Mouse (Mus musculus) heart, adult 11 months (tissue): ENCODE measurements around the gene Gata5.

ENCODE experiments used
- DNase-seq: peaks from one replicate; pipeline ENCODE4 v3.0.0; 2022

Gata5 gene

DNA sequence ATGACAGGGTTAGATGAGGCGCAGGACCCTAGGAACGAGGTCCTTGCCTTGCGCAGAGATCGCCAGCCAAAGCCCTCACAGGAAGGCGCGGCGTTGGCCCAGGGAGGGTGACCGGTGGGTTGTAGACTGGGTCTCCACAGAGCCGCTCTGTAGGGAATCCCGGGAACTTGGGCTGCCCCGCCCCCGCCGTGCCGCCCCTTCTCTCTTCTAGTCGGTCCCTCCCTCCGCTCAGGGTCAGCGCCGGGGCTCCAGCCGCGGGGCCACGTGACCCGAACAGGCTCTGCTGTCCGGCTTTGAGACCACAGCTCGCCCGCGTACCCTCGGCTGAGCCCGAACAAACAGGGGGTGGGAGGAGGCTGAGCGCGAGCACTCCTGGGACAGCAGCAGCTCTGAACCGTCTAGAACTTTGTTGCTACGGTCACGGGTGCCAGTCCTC, at the start of gene Gata5:
Gene Gata5, minus strand, starts transcription at position 149 of the 436 bp plus-strand sequence.
- peak; percentile 93 for DNase-seq

DNA sequence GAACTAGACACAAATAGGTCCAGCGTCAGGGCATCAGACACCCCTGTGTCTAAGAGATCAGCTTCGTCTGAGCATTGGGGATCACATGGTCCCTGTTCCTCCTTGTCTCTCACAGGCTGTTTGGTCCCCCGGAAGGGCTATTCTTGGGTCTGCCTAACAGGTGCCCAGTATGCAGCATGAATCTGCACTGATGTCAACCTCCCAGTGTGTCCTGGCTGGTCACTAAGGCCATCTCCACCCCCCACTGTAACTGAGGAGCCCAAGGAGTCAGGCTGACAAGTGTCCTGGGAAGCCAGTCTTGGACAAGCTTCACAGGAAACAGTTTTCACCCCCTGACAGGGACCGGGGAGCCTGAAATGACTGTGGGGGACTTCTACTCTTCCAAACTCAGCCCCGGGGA, 42.2 kb upstream of the Gata5 start:
- DNase-seq, result no peak

DNA sequence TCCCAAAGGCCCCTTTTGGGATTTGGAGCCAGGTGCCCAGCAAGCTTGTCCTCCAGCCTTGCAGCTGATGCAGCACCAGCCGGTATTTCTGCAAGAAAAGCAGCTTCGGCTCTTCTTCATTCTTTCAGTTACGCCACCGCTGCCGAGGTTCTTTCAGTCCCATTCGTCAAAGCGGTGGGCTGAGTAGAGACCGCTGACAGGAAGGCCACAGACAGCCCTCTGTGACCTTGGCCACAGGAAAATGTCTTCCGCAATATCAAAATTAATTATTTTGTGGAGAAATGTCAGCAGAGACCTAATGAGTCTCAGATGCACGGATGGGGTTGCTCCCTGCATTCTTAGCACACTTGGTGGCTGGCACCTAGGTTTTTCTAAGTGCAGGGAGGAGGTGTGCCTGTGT, 38.8 kb upstream of the Gata5 start:
- DNase-seq, result no peak

DNA sequence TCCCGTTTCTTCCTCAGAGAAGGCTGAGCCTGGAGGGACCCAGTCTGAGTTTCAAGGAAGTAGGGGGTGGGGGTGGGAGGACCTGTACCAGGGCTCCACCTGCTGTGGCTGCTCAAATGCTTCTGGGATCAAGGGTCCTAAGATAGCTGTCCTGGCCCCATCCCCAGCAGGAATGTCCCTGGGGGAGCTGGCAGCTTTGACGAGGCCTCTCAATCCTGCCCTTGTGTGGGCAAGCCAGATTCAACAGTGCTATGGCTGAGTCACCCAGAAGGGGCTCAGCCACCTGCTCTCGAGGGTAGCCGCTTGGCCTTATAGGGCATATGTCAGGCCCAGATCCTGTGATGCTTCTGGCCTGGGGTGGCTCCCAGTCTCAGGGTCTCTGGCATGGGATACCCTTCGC, 33.9 kb upstream of the Gata5 start:
- DNase-seq, result no peak

DNA sequence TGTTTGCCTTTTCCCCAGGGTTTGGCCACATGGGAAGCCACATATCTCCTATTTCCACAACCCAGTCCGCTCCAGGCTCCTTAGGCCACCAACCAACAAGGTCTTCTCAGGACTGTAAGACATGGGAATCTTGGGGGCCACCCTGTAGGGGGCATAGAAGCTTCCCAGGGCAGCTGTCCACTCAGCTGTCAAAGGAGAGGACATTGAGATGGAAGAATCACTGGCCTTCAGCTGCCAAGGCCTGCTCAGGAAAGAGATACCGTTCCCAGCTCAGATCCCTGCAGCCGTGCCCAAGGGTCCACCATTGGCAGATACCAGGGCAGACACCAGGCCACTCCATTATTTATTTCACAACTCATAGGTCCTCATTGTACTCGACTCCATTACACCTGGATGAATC, 32.9 kb upstream of the Gata5 start:
- no peak for DNase-seq

DNA sequence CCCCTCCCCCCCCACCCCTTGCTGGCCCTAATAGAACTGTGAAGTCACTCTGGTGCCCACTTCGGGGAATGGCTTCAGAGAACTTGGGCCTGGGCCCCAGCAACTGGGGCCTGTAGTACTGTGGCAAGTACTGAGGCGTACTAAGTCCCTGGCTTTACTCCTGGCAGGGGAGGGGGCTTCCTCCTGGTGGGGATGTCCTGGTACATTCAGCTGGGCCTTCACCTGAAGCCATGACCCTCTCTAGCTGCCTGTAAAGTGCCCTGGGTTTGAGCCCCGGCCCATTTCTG, 28.9 kb upstream of the Gata5 start:
- peak; percentile 91 for DNase-seq

DNA sequence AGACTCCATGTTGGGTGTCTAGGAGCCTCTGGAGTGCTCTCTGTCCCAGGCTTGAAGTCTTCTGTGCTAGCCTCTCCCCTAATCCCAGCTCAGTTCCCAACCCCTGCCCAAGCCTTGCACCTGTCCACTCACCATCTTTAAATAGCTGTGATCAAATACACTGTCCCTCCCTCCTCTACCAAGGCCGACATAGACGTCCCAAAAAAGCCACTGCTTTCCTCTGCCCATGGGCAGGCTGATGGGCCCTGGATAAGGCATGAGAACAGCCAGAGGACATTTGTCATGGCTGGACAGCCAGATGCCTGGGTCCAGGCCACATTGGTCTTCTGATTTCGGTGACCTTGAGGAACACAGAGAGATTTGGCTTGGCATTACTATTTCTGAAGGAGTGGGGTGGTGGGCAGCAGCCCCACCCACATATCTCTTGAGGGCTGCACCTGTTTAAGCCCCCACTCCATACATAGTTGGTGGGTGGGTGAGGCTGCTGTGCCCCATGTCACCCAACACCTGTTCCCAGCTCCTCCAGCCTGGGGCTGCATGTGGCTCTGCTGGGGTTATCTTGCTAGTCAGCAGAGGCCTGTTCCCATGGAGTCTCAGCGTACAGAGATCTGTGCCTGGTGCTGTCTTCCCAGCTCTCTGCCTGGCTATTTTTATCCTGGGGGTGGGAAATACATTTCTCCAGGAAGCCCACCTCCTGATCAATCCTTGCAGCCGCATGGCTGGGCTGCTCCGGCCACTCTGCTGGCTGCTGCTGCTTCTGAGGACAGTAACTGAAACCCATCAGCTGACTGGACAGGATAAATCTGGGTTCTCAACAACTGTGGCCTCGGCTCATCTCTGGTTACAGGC, 28.3 kb upstream of the Gata5 start:
- DNase-seq, result peak; percentile 95

DNA sequence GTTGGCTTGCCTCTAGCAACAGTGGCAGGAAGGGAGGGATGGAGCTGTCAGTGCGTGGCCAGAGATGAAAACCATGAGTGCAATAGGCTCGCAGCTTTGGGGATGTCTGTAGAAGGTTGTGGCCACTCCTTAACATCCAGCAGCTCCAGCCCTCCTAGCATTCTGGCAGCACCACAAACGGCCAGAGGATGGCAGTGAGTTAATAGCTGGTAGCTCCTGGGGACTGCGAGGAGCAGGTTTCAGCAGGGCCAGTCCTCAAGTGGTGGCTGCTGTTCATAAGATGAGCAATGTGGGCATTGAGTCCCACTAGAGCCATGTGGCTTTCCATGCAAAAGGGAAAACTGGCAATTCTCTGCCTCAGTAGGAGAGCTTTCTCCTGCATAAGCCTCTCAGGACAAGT, 24.6 kb upstream of the Gata5 start:
- DNase-seq, result peak; percentile 94

DNA sequence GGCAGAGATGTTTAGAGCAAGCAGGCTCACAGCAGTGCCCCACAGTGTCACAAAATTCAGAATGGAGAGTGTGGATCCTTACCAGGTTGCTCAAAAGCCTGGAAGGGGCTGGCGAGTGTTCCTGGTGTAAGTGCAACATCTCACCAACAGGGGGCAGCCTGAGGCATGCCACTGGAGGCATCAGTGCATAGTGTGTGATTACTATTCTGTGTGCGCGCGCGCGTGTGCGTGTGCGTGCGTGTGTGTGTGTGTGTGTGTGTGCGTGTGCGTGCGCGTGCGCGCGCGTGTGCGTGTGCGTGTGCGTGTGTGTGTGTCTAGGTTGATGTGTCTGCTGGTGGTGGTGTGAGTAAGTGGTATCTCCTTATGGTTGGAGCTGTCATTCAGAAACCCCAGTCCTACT, 18.8 kb upstream of the Gata5 start:
- DNase-seq, result no peak

DNA sequence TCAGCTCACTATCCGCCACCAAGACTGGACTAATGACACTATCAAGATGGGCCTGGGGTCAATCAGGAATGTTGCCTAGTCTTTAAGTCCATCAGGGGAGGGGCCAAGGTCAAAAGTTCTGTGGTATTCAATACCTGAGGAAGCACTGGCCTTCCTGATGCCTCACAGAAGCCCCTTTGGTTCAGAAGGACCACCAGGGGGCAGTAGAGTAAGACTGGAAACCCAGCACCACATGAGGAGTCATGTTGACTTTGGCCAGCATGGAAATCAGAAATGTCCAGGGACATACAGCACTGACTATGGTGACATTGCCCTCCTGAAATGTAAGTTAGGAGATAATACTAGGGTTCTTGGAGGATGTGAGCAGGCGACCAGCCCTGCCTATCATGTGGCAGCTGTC, 16.2 kb upstream of the Gata5 start:
- no peak for DNase-seq

DNA sequence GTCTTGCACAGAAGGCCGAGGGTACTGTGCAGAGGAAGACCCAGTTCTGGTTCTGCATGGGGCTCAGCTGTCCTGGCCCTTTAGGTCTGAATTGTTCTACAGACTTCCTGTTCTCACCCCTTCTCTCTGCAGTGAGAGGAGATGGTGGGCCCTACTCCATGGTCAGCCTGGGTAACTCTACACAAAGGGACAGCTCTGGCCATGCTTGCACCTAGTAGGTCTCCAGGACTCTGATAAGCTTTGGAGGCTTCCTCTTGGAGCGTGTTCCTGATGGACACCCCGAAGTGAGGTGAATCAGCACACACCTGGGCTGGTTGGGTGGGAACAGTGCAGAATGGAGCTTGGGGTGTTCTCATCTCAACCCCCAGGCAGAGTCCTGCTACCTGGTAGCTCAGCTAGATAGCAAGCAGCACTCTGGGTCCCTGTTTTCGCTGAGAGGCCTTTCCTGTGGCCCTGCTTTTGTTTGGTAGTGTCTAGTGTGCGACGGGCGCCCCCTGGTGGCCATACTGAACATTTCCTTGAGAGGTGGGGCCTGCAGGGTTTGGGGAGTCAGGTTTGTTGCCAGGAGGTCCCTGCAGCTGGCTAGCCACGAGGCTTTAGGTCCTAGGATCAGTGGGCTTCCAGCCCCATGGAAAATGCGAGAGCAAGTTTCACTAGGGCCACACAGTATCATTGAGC, 12.5 kb upstream of the Gata5 start:
- peak; percentile 97 for DNase-seq

DNA sequence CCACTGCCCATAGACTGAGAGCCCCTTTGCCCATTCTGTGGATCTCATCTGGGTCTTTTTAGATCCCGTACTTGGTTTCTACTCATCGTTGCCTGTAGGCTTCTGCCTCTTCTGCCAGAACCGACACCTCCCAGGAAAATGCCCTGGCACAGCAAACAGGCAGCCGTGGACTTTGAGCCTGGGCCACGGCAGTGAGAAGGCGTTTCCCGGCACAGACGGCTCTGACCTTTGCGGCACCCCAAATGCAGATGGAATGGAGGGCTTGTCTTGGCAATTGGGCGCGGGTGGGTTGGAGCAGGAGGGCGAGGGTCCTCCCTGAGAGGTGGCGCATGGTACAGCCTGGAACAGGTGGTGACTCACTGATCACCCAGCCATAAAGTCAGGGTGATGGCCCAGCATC, 8.6 kb upstream of the Gata5 start:
- no peak for DNase-seq

DNA sequence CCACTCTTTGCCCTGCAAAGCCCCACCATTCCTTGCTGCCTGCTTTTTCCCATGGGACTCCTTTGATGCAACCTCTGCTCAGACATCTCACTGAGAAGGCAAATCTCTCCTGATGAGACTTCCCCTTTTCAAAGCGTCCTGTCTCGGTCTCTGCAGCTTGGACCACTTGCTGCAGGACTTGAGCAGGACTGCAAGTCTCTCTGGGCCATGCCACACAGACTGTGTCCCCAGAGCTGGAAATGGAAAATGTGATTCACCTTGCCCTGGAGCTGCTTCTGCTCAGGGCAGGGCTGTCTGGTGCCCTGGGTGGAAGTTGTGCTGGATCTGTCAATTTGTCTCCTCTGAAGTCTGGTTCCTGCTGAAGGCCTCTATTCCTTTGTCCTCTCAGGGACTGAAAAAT, 7.7 kb upstream of the Gata5 start:
- DNase-seq, result no peak

DNA sequence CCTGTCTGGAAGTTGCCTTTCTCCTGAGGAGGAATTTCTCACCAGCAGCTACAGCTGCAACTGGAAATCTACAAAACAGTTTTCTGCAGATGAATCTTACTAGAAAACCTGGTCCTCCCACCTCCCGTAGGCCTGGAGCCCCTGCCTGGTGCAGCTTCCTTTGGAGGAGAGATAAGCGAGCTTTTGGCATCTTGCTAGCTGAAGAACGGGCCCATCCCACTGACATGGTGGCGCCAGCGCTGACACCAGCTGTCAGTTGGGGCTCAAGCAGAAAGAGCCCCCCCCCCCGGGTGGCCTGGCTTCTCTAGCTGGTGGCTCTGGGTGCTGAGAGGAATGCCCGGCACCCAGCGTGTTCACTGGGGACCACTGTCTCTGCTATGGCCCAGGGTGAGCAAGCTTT, 6.7 kb upstream of the Gata5 start:
- DNase-seq, result no peak

DNA sequence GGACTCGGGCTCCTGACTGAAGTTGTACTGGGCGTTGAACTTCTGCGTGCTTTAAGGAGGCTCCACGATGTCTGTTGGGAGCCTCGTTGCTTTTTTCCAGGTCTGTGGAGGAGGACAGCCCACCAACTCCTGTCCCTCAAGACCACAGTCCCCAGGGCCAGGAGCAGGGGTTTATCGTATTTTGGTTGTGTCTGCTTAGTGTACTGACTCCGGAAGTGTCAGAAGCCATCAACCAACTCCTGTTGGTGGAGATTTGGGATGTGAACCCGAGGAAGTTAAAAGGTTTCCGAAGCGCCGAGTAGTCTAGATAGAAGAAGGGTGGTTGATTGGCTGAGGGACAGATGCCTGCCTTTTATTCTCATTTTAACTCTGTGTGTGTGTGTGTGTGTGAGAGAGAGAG, 5.4 kb upstream of the Gata5 start:
- no peak for DNase-seq

DNA sequence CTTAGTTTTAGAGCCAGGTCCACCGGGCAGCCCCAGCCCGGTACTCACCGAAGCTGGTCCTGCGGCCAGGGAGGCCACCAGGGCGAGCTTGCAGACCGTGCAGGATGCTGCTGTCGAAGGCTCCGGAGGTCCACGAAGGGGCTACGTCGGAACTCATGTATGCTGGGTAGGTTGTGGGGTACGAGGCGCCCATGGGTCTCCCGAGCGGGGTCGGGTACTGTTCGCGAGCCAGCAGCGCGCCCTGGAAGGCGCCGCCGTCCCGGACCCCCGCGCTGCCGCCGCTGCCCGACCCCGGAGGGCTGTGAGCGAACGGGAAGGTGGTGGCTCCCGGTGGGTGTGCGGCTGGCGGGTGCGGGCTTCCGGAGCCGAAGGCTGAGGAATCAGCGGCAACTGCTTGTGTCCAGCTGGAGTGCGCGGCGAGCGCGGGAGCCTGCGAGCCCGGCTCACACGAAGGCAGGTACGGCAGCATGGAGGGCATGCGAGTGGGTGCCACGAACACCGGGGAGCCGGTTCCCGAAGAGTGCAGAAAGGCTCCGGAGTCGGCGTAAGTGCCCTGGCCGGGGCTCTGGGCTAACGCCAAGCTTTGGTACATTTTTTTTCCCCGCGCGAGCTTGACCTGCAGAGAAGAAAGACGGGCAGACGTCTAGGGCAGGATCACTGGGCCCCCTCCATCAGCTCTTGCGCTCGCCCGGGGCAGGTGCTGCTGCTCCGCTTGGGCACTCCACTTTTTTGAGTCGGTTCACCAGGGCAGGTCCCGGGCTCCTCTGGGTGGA, 535 bp downstream of the Gata5 start:
- no peak for DNase-seq

DNA sequence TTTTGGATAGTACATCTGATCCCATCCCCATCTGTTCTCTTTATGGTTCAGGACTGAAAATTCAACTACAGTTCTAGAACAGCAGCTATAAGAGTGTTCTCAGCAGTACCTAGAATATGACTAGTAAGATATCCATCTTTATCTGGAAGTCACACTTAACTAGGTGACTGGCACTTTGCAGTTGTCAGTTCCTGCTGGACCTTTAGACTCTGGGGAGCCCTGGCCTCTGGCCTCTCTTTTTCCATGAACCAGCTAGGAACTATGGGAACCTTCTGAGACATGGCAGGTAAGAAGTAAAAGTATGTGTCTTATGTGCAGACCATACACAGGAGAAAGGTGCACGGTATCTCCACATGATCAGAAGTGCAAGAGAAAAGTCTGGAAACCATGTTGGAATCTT, 5.0 kb downstream of the Gata5 start:
- no peak for DNase-seq

DNA sequence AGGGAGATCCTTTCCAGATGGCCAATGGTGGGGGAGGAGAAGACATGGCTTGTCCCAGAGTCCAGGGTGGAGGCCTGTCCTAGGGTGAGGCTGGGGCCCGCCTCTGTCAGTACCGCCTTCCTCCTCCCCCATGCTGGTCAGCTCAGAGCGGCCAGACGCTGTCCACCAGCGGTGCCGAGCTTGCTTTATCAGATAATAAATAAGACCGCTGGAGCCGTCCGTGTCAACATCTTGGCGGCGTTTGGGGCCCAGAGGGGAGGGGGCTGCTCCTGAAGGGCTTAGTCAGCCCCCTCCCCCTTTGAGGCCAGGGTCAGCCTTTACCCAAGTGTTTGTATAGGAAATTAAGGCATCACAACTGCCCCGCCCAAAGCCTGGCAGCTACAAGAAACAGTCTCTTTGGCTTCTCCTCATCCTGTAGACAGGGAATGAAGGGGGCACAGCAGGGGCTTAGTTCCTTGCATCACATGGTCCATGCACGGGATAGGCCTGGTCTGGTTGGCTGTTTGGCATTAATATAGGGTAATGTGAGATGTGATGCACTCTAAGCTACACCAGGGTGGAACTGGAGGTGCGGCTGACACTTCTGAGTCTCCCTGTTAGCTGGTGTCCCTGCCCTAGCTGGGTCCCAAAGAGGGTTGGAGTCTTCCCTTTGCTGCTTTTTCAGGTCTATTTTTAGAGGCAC, 11.7 kb downstream of the Gata5 start:
- no peak for DNase-seq

DNA sequence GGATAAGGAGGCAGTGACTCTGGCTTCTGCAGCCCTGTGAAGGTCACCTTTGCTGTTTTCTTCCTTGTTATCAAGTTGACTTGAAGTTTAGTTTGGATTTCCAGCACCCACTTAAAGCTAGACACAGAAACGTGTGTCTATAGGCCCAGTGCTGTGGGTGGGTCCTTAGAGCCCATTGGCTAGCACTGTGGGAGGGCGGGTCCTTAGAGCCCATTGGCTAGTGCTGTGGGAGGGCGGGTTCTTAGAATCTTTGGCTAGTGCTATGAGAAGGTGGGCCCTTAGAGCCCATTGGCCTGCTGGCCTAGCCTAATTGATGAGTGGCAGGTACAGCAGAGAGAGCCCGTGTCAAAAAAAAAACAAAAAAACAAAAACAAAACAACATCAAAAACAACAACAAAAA, 14.3 kb downstream of the Gata5 start:
- DNase-seq, result no peak

DNA sequence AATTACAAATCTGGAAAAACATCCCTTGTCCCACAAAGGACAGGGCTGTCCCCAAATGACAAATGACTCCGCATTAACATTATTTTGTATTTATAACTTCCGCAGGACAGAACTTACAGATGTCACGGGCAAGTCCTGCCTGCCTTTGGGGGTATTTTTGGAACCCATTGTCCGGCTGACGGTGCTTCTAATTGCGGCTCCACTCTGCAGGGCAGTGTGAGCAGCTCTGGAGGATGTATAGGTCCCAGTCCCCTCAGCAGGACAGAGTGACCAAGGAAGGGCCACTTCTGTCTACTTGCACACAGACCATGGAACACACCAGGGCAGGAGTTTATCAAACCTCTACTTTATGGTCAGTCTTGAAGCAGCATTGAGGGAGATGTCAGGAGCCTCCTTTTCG, 16.9 kb downstream of the Gata5 start:
- DNase-seq, result no peak

DNA sequence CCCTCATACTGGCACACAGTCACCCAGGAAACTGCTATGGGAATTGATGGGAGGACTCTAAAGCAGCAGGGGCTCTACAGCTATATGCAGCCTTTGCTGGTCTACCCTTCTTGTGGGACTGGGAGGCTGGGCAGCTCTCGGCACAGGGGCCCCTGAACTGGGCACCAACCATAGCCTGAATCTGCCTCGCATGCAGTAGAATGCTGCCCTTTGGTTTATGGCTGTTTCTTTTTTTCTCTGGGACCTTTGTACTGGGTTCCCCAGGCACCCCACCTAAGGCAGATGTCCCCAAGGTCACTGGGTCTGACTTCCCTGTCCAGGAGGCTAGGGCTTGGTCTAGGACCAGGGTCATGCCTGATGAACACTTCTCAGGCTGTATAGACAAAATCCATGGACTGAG, 20.2 kb downstream of the Gata5 start:
- DNase-seq, result no peak

DNA sequence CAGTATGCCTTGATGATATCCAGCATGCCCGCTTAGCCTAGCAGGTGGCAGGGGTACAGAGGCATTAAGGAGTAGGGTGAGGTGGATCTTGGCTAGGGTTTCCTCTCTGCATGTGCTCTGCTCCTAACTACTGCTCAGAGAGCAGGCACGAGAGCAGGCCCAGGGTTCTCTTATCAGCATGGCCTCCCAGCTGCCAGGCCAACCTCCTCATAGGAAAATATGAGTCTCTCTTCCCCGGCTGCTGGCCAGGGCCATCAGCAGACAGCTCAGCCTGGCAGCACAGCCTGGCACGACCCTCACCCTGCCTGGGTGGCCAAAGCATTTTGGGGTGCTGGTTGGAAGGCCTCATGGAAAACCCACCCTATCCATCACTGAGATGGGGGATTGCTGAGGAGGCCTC, 23.4 kb downstream of the Gata5 start:
- DNase-seq, result peak; percentile 96

DNA sequence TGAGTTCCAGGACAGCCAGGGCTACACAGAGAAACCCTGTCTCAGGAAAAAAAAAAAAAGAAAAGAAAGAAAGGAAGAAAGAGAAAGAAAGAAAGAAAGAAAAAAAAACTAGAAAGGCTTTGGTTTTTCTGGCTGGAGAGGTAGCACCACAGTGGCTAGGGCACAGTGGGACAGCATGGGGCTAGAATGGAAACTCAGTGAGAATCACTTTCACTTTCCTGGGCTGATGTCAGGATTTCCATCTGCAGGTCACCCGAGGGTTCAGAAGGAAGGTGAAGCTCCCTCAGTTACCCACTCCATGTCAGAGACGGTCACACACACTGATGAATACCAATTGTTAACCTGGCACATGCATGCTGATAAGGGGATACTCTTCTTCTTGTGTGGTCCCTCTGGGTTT, 26.8 kb downstream of the Gata5 start:
- no peak for DNase-seq
